Mouse (Mus musculus): ENCODE measurements around the gene Cct3.

DNA sequence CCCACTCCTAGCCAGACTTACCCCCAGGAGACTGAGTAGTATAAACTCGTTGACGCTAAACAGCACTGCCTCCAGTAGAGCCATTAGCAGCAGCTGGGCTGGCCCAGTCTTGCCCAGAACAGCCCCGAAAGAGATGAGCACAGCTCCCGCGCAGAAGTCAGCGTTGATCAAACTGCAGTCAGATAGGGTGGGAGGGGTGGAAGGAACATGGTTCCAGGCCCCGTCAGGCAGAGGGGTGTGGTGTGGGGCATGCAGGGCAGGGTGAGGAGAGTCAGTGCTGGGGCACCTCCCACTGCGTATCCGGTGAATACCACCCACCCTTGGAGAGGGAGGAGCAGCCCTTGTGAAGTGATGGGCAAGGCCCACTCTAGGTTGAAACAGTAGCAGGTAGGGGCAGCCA is 49.2 kb upstream of the Cct3 start:
- TF ChIP-seq CTCF (IDR thresholded peaks at IDR 0.05; ENCODE audit: control insufficient read depth, insufficient read depth, insufficient replicate concordance, low read depth, low read length) (no peak), POLR2A (IDR thresholded peaks at IDR 0.05; ENCODE audit: control insufficient read depth, low read depth, low read length) (no peak)

All from testis, adult 2 months (tissue).